Mouse (Mus musculus) gastrocnemius, postnatal 14 days (tissue): ENCODE measurements around the gene Akap7. TPM values are rescaled to one million over a fixed set of nuclear protein-coding genes. Genes with fewer than 3 reads are reported as not detected.

Experiments used
- DNase-seq: peaks from one replicate; pipeline ENCODE4 v3.0.0; 2021; ENCODE audit warnings: mixed read lengths
- intact Hi-C: fragments of 180-260 bp; cut with DNase I; formaldehyde crosslinking; loops from one replicate; pipeline ENCODE4 v1.15.1; 2025; ENCODE audit warnings: low total_unique reads
- total RNA-seq, 2 experiments: library from RNA; stranded (reverse); gene quantifications; 2 replicates each; pipeline ENCODE4 v1.2.3; 2021

The Akap7 gene
- total RNA-seq, 2 experiments from 2014 or later, result 36.8 to 41.5 TPM

GRCm38 (mm10) chr10:25268476-25269351, 39.0 kb downstream of the Akap7 start:
- DNase-seq, result no peak
- intact Hi-C loops, result loop anchor here (5.0 kb wide), 1 partner anchor 219 kb away; no protein-coding TSS in a partner anchor

GRCm38 (mm10) chr10:25261176-25261575, 46.5 kb downstream of the Akap7 start:
- no peak for DNase-seq
- intact Hi-C loops, result no loop called here

- DNase-seq, result no peak
- intact Hi-C loops, result no loop called here
Observed at GRCm38 (mm10) chr10:25260724-25261123, 46.9 kb downstream of the Akap7 start.

GRCm38 (mm10) chr10:25258171-25258570, 49.5 kb downstream of the Akap7 start:
- DNase-seq, result no peak
- intact Hi-C loops, result no loop called here

- no peak for DNase-seq
- intact Hi-C loops, result no loop called here
Observed at GRCm38 (mm10) chr10:25257466-25257865, 50.2 kb downstream of the Akap7 start.

- DNase-seq, result no peak
- intact Hi-C loops, result no loop called here
Observed at GRCm38 (mm10) chr10:25253474-25253873, 54.2 kb downstream of the Akap7 start.

- no peak for DNase-seq
- intact Hi-C loops, result no loop called here
Observed at GRCm38 (mm10) chr10:25253006-25253405, 54.7 kb downstream of the Akap7 start.

- DNase-seq, result peak; percentile 62
- intact Hi-C loops, result no loop called here
Observed at GRCm38 (mm10) chr10:25250108-25250507, 57.6 kb downstream of the Akap7 start.

- intact Hi-C loops, result no loop called here
- DNase-seq, result no peak
Observed at GRCm38 (mm10) chr10:25246173-25246572, 61.5 kb downstream of the Akap7 start.

- no peak for DNase-seq
- intact Hi-C loops, result no loop called here
Observed at GRCm38 (mm10) chr10:25239156-25239555, 68.5 kb downstream of the Akap7 start.

- intact Hi-C loops, result no loop called here
Observed at GRCm38 (mm10) chr10:25234080-25234479, 73.6 kb downstream of the Akap7 start.

GRCm38 (mm10) chr10:25232700-25233099, 75.0 kb downstream of the Akap7 start:
- intact Hi-C loops, result no loop called here
- DNase-seq, result no peak

More at GRCm38 (mm10) chr10:25234080-25234479, 73.6 kb downstream of the Akap7 start:
- no peak for DNase-seq

- no peak for DNase-seq
- intact Hi-C loops, result no loop called here
Observed at GRCm38 (mm10) chr10:25231358-25231757, 76.3 kb downstream of the Akap7 start.

- no peak for DNase-seq
Observed at GRCm38 (mm10) chr10:25224371-25224770, 83.3 kb downstream of the Akap7 start.

GRCm38 (mm10) chr10:25220754-25221153, 86.9 kb downstream of the Akap7 start:
- DNase-seq, result no peak
- intact Hi-C loops, result no loop called here

More at GRCm38 (mm10) chr10:25224371-25224770, 83.3 kb downstream of the Akap7 start:
- intact Hi-C loops, result no loop called here

GRCm38 (mm10) chr10:25219901-25220495, 87.7 kb downstream of the Akap7 start:
- intact Hi-C loops, result loop anchor here (2.0 kb wide), 1 partner anchor 255 kb away; no protein-coding TSS in a partner anchor
- DNase-seq, result no peak

GRCm38 (mm10) chr10:25219220-25219628, 88.4 kb downstream of the Akap7 start:
- DNase-seq, result peak; percentile 53
- intact Hi-C loops, result loop anchor here (2.0 kb wide), 1 partner anchor 254 kb away; no protein-coding TSS in a partner anchor

- intact Hi-C loops, result loop anchor here (2.0 kb wide), 1 partner anchor 254 kb away; no protein-coding TSS in a partner anchor
- DNase-seq, result no peak
Observed at GRCm38 (mm10) chr10:25218746-25219145, 88.9 kb downstream of the Akap7 start.

- no peak for DNase-seq
- intact Hi-C loops, result no loop called here
Observed at GRCm38 (mm10) chr10:25215977-25216376, 91.7 kb downstream of the Akap7 start.

- no peak for DNase-seq
- intact Hi-C loops, result no loop called here
Observed at GRCm38 (mm10) chr10:25213716-25214115, 94.0 kb downstream of the Akap7 start.

GRCm38 (mm10) chr10:25208619-25209018, 99.1 kb downstream of the Akap7 start:
- no peak for DNase-seq
- intact Hi-C loops, result no loop called here
